Mouse (Mus musculus) kidney, postnatal 0 days (tissue): ENCODE data around the gene Glud1. TPM values are rescaled to one million over a fixed set of nuclear protein-coding genes. Genes with fewer than 3 reads are reported as not detected.

Source experiments
- ATAC-seq: fragments of 200-750 bp; cut with Nextera tagmentation; replicated peaks from 2 replicates; pipeline ENCODE4 v1.8.0; 2017; ENCODE audit warnings: low read depth, moderate number of reproducible peaks, moderate TSS enrichment, moderate library complexity; ENCODE audit not compliant: low FRiP score
- DNase-seq: peaks from one replicate; pipeline ENCODE4 v3.0.0-alpha.2; 2016; ENCODE audit warnings: low spot score
- H3K27ac ChIP-seq: fragments of 300-500 bp; sonication (generic); 2 replicates; pipeline ENCODE4 v1.5.1; 2014; ENCODE audit warnings: mild to moderate bottlenecking
- H3K27me3 ChIP-seq: fragments of 300-500 bp; sonication (generic); 2 replicates; pipeline ENCODE4 v1.6.1; 2014; ENCODE audit warnings: low read length, mixed read lengths; ENCODE audit not compliant: insufficient read depth
- H3K36me3 ChIP-seq: fragments of 300-500 bp; sonication (generic); 2 replicates; pipeline ENCODE4 v1.6.1; 2014; ENCODE audit warnings: low read length, mixed read lengths; ENCODE audit not compliant: insufficient read depth
- H3K4me1 ChIP-seq: fragments of 300-500 bp; sonication (generic); replicated peaks from 2 replicates; pipeline ENCODE4 v1.6.1; 2014; ENCODE audit warnings: antibody characterized with exemption, low read length, mixed read lengths; ENCODE audit not compliant: insufficient read depth
- H3K4me2 ChIP-seq: fragments of 300-500 bp; sonication (generic); 2 replicates; pipeline ENCODE4 v1.6.1; 2014; ENCODE audit warnings: mild to moderate bottlenecking, low read length, moderate library complexity, mixed read lengths
- H3K4me3 ChIP-seq: fragments of 300-500 bp; sonication (generic); replicated peaks from 2 replicates; pipeline ENCODE4 v1.5.1; 2014; ENCODE audit warnings: low read depth, low read length
- H3K9ac ChIP-seq: fragments of 300-500 bp; sonication (generic); 2 replicates; pipeline ENCODE4 v1.6.1; 2014; ENCODE audit warnings: low read depth, low read length
- H3K9me3 ChIP-seq: fragments of 300-500 bp; sonication (generic); replicated peaks from 2 replicates; pipeline ENCODE4 v1.6.1; 2016; ENCODE audit warnings: low read length, inconsistent platforms, mixed read lengths
- CTCF ChIP-seq: IDR thresholded peaks from 2 replicates; pipeline ENCODE4 v1.5.1; 2016; ENCODE audit warnings: antibody characterized with exemption, low read depth, mild to moderate bottlenecking, moderate library complexity
- WGBS: fragments of 180-500 bp; shearing (Covaris S2); extraction: QIAGEN DNeasy Blood & Tissue Kit; methylation state at CpG from one replicate; pipeline ENCODE4 v1.1.7; 2014; 5-methylcytosine and 5-hydroxymethylcytosine counted together
- polyA plus RNA-seq: library from polyadenylated mRNA; unstranded; fragments of >200 nt; fragmentation: Nextera tagmentation; extraction: Ambion mirVana; gene quantifications from 2 replicates; pipeline ENCODE4 v1.2.1, GENCODE M21; 2015

The Glud1 gene
- polyA plus RNA-seq, 1 experiment from 2014 or later: 160 TPM

DNA sequence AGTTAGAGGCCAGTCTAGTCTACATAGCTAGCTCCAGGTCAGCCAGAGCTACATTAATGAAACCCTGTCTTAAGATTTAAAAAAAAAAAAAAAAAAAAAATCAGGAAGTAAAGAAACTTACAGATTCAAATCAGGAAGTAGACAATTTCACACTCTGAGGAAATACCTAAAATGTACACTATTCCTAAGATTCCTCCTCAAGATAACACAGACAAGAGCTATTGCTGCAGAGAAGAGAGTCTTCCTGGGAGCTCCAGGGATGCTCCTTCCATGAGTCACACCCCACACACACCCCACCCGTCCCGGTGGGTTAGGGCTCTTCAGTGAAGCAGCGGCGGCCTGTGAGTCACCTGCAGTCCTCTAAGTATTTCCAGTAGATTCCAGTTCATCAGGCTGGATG is 13.5 kb upstream of the Glud1 start:
- Histone ChIP-seq H3K9ac (no peak overlapping the region), H3K4me2 (no peak overlapping the region), H3K9me3 (no peaks in the 10 kb centered on the region), H3K27me3 (no peaks in the 10 kb centered on the region), H3K36me3 (no peaks in the 10 kb centered on the region), H3K27ac (no peak overlapping the region), H3K4me1 (peaks cover 9% of the 10 kb centered on the region; the same call in 1 of the 2 replicates), H3K4me3 (no peak overlapping the region)
- no peak for DNase-seq
- WGBS: 51% methylated on average over 4 of the region's 4 CpGs
- ATAC-seq: no peak
- TF ChIP-seq CTCF: no peak

DNA sequence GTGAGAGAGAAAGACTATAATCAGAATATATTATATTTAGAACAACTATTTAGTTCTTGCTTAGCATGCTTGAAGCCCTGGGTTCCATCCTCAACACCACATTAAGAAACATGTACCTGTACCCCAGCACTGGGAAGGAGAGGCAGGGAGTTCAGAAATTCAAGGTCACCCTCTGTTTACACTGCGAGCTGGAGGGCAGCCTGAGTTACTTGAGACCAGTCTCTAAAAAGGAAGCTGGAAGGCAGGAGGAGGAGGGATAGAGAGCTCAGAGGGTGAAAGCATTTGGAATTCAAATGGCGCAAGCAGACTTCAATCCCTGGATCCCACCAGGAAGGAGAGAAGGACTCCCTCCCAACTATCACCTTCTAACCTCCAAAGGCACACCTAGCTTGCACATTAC is 12.9 kb upstream of the Glud1 start:
- TF ChIP-seq CTCF: no peak
- Histone ChIP-seq H3K4me2 (no peak overlapping the region), H3K9me3 (no peaks in the 10 kb centered on the region), H3K27me3 (no peaks in the 10 kb centered on the region), H3K36me3 (no peaks in the 10 kb centered on the region), H3K4me1 (peaks cover 9% of the 10 kb centered on the region; the same call in 1 of the 2 replicates), H3K27ac (no peak overlapping the region), H3K4me3 (no peak overlapping the region), H3K9ac (no peak overlapping the region)
- DNase-seq (no peak), ATAC-seq (no peak)
- WGBS: 27% methylated on average over 2 of the region's 2 CpGs

DNA sequence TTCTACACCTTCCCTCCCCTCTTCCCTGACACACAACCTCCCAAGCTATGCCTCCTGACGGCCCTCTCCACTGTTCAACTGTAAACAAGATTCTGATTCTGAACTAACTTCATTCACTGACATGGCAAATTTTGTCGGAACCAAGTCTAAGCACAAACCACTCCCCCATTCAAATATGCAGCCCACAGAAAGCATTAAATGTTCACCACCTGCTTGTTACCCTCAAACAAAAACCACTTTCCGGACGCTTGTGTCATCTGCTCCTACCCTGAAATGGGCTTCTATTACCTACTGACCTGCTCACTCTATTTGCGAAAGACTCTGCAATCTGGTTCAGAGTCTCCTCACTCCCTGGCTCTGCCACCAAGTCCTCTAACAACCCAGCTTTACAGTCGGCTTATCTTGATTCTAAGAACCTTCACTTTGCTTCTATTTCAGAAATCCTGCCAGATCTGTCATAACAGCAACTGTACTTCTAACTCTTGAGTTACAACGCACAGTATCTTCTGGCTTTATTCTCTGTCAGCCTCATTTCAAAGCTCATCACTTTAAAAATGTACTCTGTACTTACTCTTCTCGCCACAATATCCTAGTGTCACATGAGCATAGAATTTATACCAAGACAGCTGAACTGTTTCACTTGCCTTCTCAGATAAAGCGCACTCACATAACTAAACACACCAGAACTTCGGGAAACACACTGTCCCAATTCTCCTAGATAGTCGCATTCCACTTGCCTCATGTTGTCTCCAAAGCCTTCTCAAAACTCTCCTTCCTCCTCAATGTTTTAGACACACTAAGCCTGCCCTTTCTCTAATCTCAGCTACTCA is 11.4 kb upstream of the Glud1 start:
- ATAC-seq (no peak), DNase-seq (peak; percentile 71)
- H3K27ac ChIP-seq: peak overlapping the region; percentile 62
- peaks cover 9% of the 10 kb centered on the region; the same call in 1 of the 2 replicates for H3K4me1 ChIP-seq
- H3K9me3 ChIP-seq: no peaks in the 10 kb centered on the region
- H3K9ac ChIP-seq: no peak overlapping the region
- no peak for TF ChIP-seq CTCF
- no peak overlapping the region for H3K4me2 ChIP-seq
- no peaks in the 10 kb centered on the region for H3K27me3 ChIP-seq
- WGBS: 53% methylated on average over 11 of the region's 11 CpGs
- H3K4me3 ChIP-seq: no peak overlapping the region
- H3K36me3 ChIP-seq: no peaks in the 10 kb centered on the region

DNA sequence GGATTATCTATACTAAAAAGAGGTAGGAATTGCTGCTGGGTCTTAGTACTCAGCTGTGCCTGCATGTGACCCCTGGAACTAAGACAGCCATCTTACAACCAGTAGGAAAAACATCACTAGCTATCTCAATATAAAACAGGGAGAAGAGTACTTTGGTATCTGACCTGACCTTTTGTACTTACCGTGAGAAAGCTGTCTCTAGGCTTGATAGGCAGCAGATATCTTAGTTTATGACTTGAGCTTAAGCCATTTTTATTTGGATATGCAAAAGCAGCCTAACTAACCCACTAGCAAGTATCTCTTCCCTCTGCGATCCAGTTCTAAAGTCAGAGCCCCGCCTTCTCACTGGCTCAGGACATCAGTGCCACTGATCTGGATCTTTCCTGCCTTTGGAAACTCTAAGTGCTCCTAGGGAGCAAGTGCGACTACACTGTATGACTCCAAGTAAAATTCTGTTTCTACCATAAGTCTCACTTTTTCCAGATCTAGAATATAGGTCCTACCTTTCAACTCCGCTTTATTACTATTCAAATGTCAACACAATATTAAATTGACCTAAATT is 7.8 kb upstream of the Glud1 start:
- Histone ChIP-seq H3K4me3 (no peak overlapping the region), H3K9me3 (no peaks in the 10 kb centered on the region), H3K36me3 (no peaks in the 10 kb centered on the region), H3K27me3 (no peaks in the 10 kb centered on the region), H3K4me2 (no peak overlapping the region), H3K4me1 (peaks cover 6% of the 10 kb centered on the region; the same call in 1 of the 2 replicates), H3K27ac (peak overlapping the region; percentile 58), H3K9ac (no peak overlapping the region)
- DNase-seq (no peak), ATAC-seq (peak; percentile 26; the same call in 1 of the 2 replicates)
- 55% methylated on average over 5 of the region's 5 CpGs for WGBS
- TF ChIP-seq CTCF: no peak

DNA sequence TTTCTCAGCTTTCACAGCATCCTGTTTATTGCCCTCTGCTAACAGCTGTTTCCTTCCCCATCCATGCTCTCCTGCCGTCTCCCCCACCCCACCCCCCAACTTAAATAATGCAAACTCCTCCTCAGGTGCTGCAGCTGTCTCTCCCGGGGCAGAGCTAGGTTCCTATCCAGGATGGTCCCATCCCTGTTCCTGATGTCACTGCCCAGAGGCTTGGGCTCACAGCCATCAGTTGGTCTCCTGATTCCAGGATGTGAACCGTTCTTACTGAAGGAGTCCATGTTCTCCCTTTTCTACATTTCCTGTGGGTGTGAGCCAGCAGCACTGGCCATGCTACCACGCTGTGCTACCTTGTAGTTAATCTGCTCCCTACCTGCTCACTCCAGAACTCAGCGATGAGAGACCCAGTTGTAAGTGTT is 7.3 kb upstream of the Glud1 start:
- no peak for TF ChIP-seq CTCF
- Histone ChIP-seq H3K9me3 (no peaks in the 10 kb centered on the region), H3K36me3 (no peaks in the 10 kb centered on the region), H3K27ac (peak overlapping the region; percentile 64), H3K27me3 (no peaks in the 10 kb centered on the region), H3K4me1 (peaks cover 5% of the 10 kb centered on the region; the same call in 1 of the 2 replicates), H3K4me3 (no peak overlapping the region), H3K4me2 (0 out of 2 replicates have a peak overlapping the region, but pooled peaks have one; percentile 1), H3K9ac (no peak overlapping the region)
- 22% methylated on average over 5 of the region's 5 CpGs for WGBS
- peak; percentile 56 for DNase-seq
- no peak; the same call in 1 of the 2 replicates for ATAC-seq

DNA sequence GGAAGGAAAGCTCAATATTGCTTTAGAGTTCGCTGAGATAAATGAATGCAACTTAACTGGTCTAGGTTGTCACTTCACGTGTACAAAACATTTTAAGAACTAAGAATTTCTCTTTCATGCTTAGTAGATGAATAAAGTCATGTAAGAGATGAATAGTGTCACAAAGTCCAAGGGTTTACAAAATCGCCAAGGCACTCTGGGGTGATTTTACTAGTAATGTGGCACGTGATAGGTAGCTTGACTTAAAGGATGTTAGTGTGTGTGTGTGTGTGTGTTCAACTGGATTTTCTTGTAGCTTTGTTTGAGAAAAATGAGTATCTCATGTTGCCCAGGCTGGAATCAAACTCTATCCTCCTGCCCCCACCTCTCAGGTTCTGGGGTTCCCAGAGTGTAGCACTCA is 1.3 kb upstream of the Glud1 start:
- ATAC-seq: no peak
- no peaks in the 10 kb centered on the region for H3K36me3 ChIP-seq
- WGBS: 95% methylated on average over 4 of the region's 4 CpGs
- peak overlapping the region; percentile 57 for H3K4me2 ChIP-seq
- DNase-seq: no peak
- 0 out of 2 replicates have a peak, but pooled peaks cover 4% of the 10 kb centered on the region for H3K4me1 ChIP-seq
- H3K9me3 ChIP-seq: no peaks in the 10 kb centered on the region
- no peak overlapping the region for H3K4me3 ChIP-seq
- H3K27ac ChIP-seq: peak overlapping the region; percentile 99; the same call in 1 of the 2 replicates
- no peak overlapping the region for H3K9ac ChIP-seq
- no peaks in the 10 kb centered on the region for H3K27me3 ChIP-seq
- no peak for TF ChIP-seq CTCF
